Mouse (Mus musculus): ENCODE measurements around the gene Rbm34. TPM values are rescaled to one million over a fixed set of nuclear protein-coding genes. Genes with fewer than 3 reads are reported as not detected.
"Not testable (repeated sequence)": the region's sequence is repeated elsewhere in the genome, so short reads cannot be mapped to it uniquely, and the experiment has no call there.

Gene Rbm34
- polyA plus RNA-seq, 1 experiment from 2014 or later, result 10.8 TPM

GRCm38 (mm10) chr8:126980046-126980445, 9.2 kb upstream of the Rbm34 start:
- DNase-seq (no peak), ATAC-seq (no peak)
- 50% methylated on average over 5 of the region's 5 CpGs for WGBS (ENCODE audit: insufficient replicate concordance)
- no peak overlapping the region for H3K4me3 ChIP-seq (ENCODE audit: low read depth, low read length)
- no peak overlapping the region for H3K27ac ChIP-seq (ENCODE audit: low read depth)
- no peak overlapping the region for H3K9ac ChIP-seq (replicated peaks)
- H3K36me3 ChIP-seq (replicated peaks; ENCODE audit: insufficient read depth, low read length), result no peaks in the 10 kb centered on the region
- no peak for TF ChIP-seq EP300 (IDR thresholded peaks at IDR 0.05; ENCODE audit: low read depth)
- TF ChIP-seq CTCF (IDR thresholded peaks at IDR 0.05; ENCODE audit: low read depth), result no peak
- H3K4me1 ChIP-seq (ENCODE audit: insufficient read depth), result no peaks in the 10 kb centered on the region
- H3K27me3 ChIP-seq (ENCODE audit: insufficient read depth, low read length), result no peaks in the 10 kb centered on the region; the same call in 1 of the 2 replicates
- no peaks in the 10 kb centered on the region for H3K9me3 ChIP-seq (ENCODE audit: low read length)
- no peak overlapping the region for H3K4me2 ChIP-seq (ENCODE audit: low read depth, low read length)

GRCm38 (mm10) chr8:126979091-126979920, 8.4 kb upstream of the Rbm34 start:
- Histone ChIP-seq H3K9me3 (ENCODE audit: low read length) (no peaks in the 10 kb centered on the region), H3K9ac (replicated peaks) (no peak overlapping the region), H3K4me2 (ENCODE audit: low read depth, low read length) (peak overlapping the region; percentile 48), H3K27ac (ENCODE audit: low read depth) (no peak overlapping the region), H3K4me1 (ENCODE audit: insufficient read depth) (no peaks in the 10 kb centered on the region), H3K4me3 (ENCODE audit: low read depth, low read length) (peak overlapping the region; percentile 25; the same call in 1 of the 2 replicates), H3K27me3 (ENCODE audit: insufficient read depth, low read length) (no peaks in the 10 kb centered on the region; the same call in 1 of the 2 replicates), H3K36me3 (replicated peaks; ENCODE audit: insufficient read depth, low read length) (no peaks in the 10 kb centered on the region)
- no peak for DNase-seq
- no peak for ATAC-seq
- TF ChIP-seq CTCF (IDR thresholded peaks at IDR 0.05; ENCODE audit: low read depth), result no peak
- no peak for TF ChIP-seq EP300 (IDR thresholded peaks at IDR 0.05; ENCODE audit: low read depth)
- WGBS (ENCODE audit: insufficient replicate concordance), result 20% methylated on average over 27 of the region's 27 CpGs

- not testable (repeated sequence) for H3K27me3 ChIP-seq (ENCODE audit: insufficient read depth, low read length); H3K9ac ChIP-seq (replicated peaks); H3K9me3 ChIP-seq (ENCODE audit: low read length); H3K4me1 ChIP-seq (ENCODE audit: insufficient read depth); H3K27ac ChIP-seq (ENCODE audit: low read depth); DNase-seq; ATAC-seq; H3K36me3 ChIP-seq (replicated peaks; ENCODE audit: insufficient read depth, low read length)
- 0 out of 2 replicates have a peak overlapping the region, but pooled peaks have one; percentile 48 for H3K4me2 ChIP-seq (ENCODE audit: low read depth, low read length)
- H3K4me3 ChIP-seq (ENCODE audit: low read depth, low read length), result 0 out of 2 replicates have a peak overlapping the region, but pooled peaks have one; percentile 25
- 33% methylated on average over 2 of the region's 3 CpGs for WGBS (ENCODE audit: insufficient replicate concordance)
Measured at GRCm38 (mm10) chr8:126978535-126978934, 7.7 kb upstream of the Rbm34 start.

DNA sequence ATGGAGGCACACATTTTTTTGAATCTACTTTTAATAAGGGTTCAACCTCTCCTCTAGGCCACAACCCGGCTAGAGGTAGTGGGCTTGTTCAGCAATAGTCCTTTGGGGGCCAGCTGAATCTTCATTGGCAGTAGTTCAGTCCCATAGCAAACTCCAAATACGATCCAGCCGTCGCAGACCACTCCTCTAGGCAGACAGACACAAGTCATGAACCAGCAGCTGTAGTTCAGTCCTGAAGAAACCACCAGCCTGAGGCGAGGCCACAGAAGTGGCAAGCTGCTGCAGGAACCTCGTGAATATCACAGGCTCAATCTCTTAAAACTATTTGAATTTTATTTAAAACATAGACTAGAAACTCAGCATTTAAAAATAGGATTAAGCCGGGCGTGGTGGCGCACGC, 7.2 kb upstream of the Rbm34 start:
- ATAC-seq (no peak), DNase-seq (no peak)
- Histone ChIP-seq H3K27ac (ENCODE audit: low read depth) (no peak overlapping the region), H3K9me3 (ENCODE audit: low read length) (no peaks in the 10 kb centered on the region), H3K4me3 (ENCODE audit: low read depth, low read length) (no peak overlapping the region), H3K36me3 (replicated peaks; ENCODE audit: insufficient read depth, low read length) (no peaks in the 10 kb centered on the region), H3K4me2 (ENCODE audit: low read depth, low read length) (no peak overlapping the region), H3K9ac (replicated peaks) (no peak overlapping the region), H3K4me1 (ENCODE audit: insufficient read depth) (peaks cover 8% of the 10 kb centered on the region; the same call in 1 of the 2 replicates), H3K27me3 (ENCODE audit: insufficient read depth, low read length) (no peaks in the 10 kb centered on the region; the same call in 1 of the 2 replicates)
- 75% methylated on average over 10 of the region's 10 CpGs for WGBS (ENCODE audit: insufficient replicate concordance)
- TF ChIP-seq EP300 (IDR thresholded peaks at IDR 0.05; ENCODE audit: low read depth) (no peak), CTCF (IDR thresholded peaks at IDR 0.05; ENCODE audit: low read depth) (no peak)

DNA sequence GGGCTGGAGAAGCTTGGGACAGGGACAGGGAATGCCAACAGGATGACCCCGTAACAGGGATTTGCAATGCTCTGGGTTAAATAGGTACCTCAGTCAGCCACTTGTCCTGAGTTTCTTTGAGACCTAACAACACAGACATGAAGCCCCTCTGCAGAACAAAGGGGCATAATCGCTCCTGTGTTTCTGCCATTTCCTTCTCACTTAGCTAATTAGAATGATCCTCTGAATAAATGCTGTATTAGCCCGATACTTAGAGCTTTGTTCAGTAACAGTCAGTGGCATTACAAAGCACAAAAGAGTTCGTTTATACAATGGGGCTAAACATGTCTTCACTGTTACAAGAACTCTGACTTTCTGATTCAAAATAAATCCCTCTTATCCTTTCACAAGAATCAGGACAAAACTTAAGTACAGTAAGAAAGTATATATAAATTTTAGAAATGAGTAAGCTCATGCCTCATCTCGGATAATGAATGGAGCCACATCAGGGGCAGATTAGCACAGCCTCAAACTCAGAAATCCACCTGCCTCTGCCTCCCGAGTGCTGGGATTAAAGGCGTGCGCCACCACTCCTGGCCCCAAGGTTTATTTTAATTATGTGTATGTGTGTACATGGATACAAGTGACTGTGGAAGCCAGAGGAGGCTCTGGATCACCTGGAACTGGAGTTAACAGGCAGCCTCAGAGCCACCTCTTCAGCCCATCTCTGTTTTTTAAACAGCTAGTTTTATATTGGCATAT, 5.9 kb upstream of the Rbm34 start:
- no peak for TF ChIP-seq EP300 (IDR thresholded peaks at IDR 0.05; ENCODE audit: low read depth)
- no peak for TF ChIP-seq CTCF (IDR thresholded peaks at IDR 0.05; ENCODE audit: low read depth)
- ATAC-seq, result no peak

GRCm38 (mm10) chr8:126975706-126976105, 4.8 kb upstream of the Rbm34 start:
- H3K4me1 ChIP-seq (ENCODE audit: insufficient read depth), result peaks cover 13% of the 10 kb centered on the region; the same call in 1 of the 2 replicates
- H3K27me3 ChIP-seq (ENCODE audit: insufficient read depth, low read length), result no peaks in the 10 kb centered on the region; the same call in 1 of the 2 replicates
- 17% methylated on average over 1 of the region's 1 CpGs for WGBS (ENCODE audit: insufficient replicate concordance)
- TF ChIP-seq CTCF (IDR thresholded peaks at IDR 0.05; ENCODE audit: low read depth) (peak; percentile 78), EP300 (IDR thresholded peaks at IDR 0.05; ENCODE audit: low read depth) (0 out of 2 replicates have a peak, but pooled peaks have one; percentile 27)
- H3K4me2 ChIP-seq (ENCODE audit: low read depth, low read length), result no peak overlapping the region
- H3K9me3 ChIP-seq (ENCODE audit: low read length), result no peaks in the 10 kb centered on the region
- H3K27ac ChIP-seq (ENCODE audit: low read depth), result no peak overlapping the region
- H3K4me3 ChIP-seq (ENCODE audit: low read depth, low read length), result no peak overlapping the region
- H3K9ac ChIP-seq (replicated peaks), result no peak overlapping the region
- ATAC-seq (no peak), DNase-seq (no peak)
- H3K36me3 ChIP-seq (replicated peaks; ENCODE audit: insufficient read depth, low read length), result no peaks in the 10 kb centered on the region

More for the DNA sequence above, 5.9 kb upstream of the Rbm34 start:
- Histone ChIP-seq H3K4me3 (ENCODE audit: low read depth, low read length) (no peak overlapping the region), H3K9ac (replicated peaks) (no peak overlapping the region), H3K9me3 (ENCODE audit: low read length) (no peaks in the 10 kb centered on the region), H3K4me1 (ENCODE audit: insufficient read depth) (peaks cover 13% of the 10 kb centered on the region; the same call in 1 of the 2 replicates), H3K4me2 (ENCODE audit: low read depth, low read length) (no peak overlapping the region), H3K27me3 (ENCODE audit: insufficient read depth, low read length) (no peaks in the 10 kb centered on the region; the same call in 1 of the 2 replicates), H3K27ac (ENCODE audit: low read depth) (no peak overlapping the region), H3K36me3 (replicated peaks; ENCODE audit: insufficient read depth, low read length) (no peaks in the 10 kb centered on the region)
- WGBS (ENCODE audit: insufficient replicate concordance), result 63% methylated on average over 8 of the region's 8 CpGs
- no peak for DNase-seq

Measured in liver, postnatal 0 days (tissue).